Mouse (Mus musculus): Measurements from ENCODE around the gene Klkb1.

DNA sequence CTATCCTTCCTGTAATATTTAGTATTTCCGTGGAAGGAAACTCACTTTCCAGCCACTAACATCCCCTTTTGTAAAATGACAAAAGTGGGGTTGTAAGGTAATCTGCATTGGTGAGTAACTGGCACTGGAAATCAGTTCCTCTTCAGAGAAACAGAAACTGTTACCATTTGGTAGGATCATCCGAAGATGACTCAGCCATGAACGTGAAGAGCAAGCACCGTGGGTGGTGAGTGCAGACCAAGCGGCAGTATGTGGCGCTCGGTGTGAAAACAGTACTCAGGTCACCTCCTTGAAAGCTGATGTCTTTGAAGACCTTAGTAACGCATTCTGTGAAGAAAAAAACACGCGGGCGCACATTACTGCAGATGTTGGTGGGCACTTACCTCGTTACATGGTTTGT lies 39.6 kb downstream of the Klkb1 start:
- TF ChIP-seq USF1 (IDR thresholded peaks at IDR 0.05; ENCODE audit: low read depth) (no peak), CTCF (IDR thresholded peaks at IDR 0.05; ENCODE audit: control insufficient read depth, insufficient read depth, insufficient read length) (no peak), MAX (IDR thresholded peaks at IDR 0.05) (no peak), CEBPB (IDR thresholded peaks at IDR 0.05; ENCODE audit: low read depth) (no peak), FOSL1 (IDR thresholded peaks at IDR 0.05; ENCODE audit: insufficient read depth, low read length, poor library complexity, severe bottlenecking) (no peak)
